Mouse (Mus musculus) R1 (cell line): ENCODE data around the gene Atxn2.
A peak's percentile ranks its signal among the peaks of the same experiment; 100 is the strongest.

ENCODE experiments used
- DNase-seq: peaks from one replicate; pipeline ENCODE4 v3.0.0-alpha.2; 2018; ENCODE audit warnings: low read depth, low spot score

The Atxn2 gene

DNA sequence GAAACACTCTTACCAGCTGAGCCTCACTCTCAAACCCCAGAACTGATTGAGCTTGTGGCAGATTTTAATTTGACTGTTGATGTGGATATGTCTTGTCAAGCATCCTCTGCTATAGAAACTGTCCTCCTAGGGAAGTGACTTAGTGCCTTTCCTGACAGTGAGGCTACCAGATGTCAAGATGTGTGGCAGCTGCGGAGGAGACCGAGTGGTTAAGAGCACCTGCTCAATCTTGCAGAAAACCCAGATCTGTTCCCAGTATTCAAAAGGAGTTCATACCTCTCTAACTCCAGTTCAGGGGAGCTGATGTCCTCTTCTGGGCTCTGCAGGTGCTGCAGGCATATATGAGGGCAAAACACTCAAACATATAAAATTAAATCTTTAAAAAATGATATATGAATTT lies 53.9 kb downstream of the Atxn2 start:
- no peak for DNase-seq

- DNase-seq, result peak; percentile 58
Observed at GRCm38 (mm10) chr5:121766038-121766773, 55.1 kb downstream of the Atxn2 start.

DNA sequence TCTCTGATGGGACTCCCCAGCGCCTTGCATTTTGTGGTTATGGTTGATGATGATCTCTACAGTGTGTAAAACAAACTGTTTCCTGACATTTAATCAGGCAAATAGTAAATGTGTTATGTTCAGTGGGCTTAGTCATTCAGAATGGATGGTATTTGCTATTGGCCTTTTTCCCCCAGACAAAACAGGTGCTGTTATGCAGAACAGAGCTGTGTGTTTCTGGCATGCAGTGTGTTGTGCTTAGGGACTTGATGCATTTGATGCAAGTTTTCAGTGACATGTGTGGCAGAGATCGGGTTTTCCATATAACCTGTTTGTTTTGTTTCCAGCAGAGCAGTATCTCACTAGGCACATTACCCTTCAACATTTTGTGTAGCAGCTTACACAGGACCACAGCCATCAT lies 56.4 kb downstream of the Atxn2 start:
- no peak for DNase-seq

DNA sequence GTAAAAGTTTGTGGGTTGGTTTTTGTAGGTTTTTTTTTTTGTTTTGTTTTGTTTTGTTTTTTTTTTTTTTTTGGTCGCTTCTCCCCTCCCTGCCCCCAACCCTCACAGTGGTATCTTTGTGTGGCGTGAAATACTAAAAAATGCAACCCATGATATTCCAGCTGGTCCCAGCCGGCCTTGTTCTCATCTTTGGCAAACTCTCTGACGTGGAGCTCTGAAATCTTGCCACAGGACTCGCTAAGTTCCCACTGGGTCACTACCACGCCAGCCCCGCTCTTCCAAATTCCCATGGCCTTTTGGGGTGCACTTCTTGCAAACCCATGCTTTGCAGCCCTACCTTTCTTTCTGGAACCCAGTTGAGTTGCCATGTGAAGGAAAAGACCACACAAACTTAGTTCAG lies 58.7 kb downstream of the Atxn2 start:
- DNase-seq, result no peak

- DNase-seq, result no peak
Observed at GRCm38 (mm10) chr5:121771611-121772010, 60.5 kb downstream of the Atxn2 start.

- DNase-seq, result no peak
Observed at GRCm38 (mm10) chr5:121778485-121779119, 67.5 kb downstream of the Atxn2 start.

- no peak for DNase-seq
Observed at GRCm38 (mm10) chr5:121780180-121780579, 69.0 kb downstream of the Atxn2 start.

GRCm38 (mm10) chr5:121782467-121782866 lies 71.3 kb downstream of the Atxn2 start:
- DNase-seq, result no peak

DNA sequence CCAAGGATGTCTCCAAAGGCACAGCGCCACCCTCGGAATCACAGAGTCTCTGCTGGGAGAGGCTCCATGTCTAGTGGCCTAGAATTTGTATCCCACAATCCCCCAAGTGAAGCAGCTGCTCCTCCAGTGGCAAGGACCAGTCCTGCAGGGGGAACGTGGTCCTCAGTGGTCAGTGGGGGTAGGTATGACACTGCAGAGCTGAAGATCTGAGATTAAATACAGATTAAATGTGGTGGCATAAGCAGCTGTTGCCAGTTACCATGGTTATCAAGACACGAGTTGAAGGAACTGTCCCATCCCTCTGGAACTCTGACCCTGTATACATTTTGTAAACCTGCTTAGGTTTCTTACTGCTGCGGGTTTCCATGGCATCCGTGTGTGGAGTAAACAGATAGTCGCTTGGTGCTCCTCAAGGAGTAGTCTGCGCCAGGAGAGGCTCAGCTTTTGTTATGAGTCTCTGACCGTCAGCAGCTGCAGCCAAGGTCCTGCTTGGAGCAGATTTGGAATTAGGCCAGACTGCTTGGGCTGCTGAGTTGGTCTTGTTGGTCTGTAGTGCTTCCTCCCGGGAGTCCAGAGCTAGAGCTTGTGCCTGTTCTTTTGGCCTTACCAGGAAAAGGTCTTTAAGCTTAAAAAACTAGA lies 72.8 kb downstream of the Atxn2 start:
- peak; percentile 57 for DNase-seq

GRCm38 (mm10) chr5:121791026-121791425 lies 79.9 kb downstream of the Atxn2 start:
- no peak for DNase-seq

DNA sequence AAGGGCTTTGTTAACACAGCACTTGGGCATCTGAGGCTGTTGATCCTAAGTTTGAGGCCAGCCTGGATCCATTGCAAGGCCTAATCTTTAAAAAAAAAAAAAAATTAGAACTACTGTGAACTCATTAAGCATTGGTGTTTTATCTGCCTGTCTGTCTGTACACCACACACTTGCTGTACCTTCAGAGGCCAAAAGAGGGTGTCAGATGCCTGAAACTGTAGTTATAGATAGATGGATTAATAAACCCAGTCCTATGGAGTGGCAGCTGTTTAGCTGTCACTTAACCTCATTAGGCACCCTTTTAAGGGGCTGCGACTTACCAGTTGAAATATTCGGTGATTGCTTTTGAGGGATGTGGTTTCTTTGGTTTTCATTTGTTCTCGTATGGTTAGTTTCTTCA lies 84.7 kb downstream of the Atxn2 start:
- no peak for DNase-seq

DNA sequence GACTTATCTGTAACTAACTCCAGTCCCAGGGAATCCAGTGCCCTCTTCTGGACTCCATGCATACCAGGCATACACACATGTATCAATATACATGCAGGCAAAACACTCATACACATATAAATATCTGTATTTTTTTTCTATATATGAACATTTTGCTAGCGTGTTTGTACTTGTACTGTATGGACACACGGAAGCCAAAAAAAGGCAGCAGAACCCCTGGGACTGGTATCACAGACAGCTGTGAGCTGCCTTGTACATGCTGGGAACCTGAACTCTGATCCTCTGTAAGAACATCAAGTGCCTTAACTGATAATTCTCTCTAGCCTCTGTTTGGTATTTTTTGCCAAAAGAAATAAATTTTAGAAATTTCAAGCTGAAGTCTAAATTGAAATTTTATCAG lies 87.3 kb downstream of the Atxn2 start:
- no peak for DNase-seq

DNA sequence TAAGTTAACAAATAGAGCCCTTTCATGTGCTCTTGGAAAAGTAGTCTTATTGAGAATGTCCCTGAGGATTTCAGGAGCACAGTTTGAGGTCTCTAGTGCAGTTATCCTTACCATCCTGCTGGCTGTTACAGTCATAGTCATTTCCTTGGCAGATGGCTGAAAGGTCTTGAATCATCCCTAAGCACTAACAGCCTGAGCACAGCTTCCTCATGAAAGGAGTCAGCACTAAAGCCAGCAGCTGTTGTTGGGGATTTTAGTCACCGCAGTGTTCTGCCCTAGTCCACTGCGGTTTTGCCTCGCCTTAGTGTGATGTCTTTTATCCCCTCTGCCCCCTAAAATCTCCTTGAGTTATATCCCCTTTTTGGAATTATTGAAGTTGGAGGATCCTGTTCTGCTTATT lies 96.0 kb downstream of the Atxn2 start:
- no peak for DNase-seq

GRCm38 (mm10) chr5:121808202-121808601 lies 97.1 kb downstream of the Atxn2 start:
- no peak for DNase-seq

DNA sequence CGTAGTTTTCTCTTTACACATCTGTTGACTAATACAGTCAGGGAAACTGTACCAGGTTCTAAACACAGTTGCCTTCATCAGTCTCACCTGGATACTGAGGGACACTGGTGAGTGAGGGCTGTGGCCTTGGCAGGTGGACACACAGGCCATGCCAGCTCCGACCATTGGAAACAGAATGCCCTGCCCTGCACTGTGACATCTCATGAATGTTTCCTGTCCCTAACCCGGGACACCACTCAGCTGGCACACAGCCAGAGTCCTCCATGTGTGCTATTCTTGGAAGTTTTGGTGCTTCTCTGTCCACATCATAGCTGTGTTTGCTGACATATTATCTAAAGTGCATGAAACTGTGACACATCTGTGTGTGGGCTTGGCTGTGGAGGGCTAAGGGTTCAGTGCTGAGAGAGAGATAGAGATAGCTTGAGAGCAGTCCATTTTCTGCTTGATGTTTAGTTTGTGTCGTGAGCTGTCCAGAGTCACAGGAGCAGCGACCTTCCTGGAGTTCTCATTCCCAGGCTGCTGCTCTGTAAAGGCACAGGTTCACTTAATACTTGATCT lies 98.6 kb downstream of the Atxn2 start:
- no peak for DNase-seq

- no peak for DNase-seq
Observed at GRCm38 (mm10) chr5:121810331-121811151, 99.4 kb downstream of the Atxn2 start.

GRCm38 (mm10) chr5:121811485-121811931 lies 100.4 kb downstream of the Atxn2 start:
- DNase-seq, result no peak

- DNase-seq, result no peak
Observed at GRCm38 (mm10) chr5:121812526-121813243, 101.5 kb downstream of the Atxn2 start.

DNA sequence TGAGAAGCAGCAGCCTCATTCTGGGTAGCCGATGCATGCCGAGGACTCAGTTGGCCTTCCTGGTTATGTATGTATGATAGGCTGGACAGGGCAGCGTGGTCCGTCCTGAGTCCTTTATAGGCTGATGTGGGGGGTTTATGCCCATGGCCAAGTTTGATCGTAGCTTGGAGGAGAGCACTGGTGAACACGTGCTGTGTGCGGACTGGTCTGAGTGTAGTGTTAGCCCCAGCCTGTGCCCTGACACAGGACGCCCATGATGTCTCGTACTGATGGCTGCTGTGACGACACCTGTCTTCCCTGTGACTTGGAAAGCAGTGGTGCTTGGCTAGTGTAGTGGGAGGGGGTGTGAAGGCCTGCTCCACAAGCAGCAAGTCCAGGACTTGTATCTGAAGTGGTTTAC lies 102.6 kb downstream of the Atxn2 start:
- DNase-seq, result no peak

DNA sequence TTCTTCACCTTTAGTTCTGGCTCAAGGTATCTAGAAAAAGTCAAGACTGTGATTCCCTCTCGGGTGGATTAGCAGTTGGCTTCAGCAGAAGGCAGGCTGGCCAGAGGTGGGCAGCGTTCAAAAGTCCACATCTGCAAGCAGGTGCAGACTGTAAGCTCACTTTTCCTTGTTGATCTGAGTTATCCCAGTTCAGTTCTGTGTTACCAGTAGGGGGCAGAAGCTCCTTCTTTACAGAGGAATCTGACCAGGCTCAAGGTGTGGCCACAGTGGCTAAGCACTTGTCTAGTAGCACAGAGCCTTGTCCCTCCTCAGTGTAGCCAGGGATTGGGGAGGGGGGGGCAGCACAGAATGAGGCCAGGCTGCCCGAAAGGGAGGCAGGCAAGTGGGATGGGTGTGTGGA lies 103.9 kb downstream of the Atxn2 start:
- DNase-seq, result peak; percentile 88

- DNase-seq, result no peak
Observed at GRCm38 (mm10) chr5:121815867-121816380, 104.8 kb downstream of the Atxn2 start.
